ENCODE assay signal across 8 mouse cellular contexts in genomic region chr6:72882222-72882621, GRCm38 (mm10).
"Had no signal": no experiment of that assay in that cellular context is flagged by ENCODE, and none has a peak within 500 bp of the region (broad histone marks: within the 10 kb centered on the region; RNA-seq: fewer than 3 reads in every experiment).

No protein-coding gene starts in this region.

- H3K9me3 ChIP-seq: kidney, embryonic 15.5 days; limb, embryonic 15.5 days; midbrain, embryonic 12.5 days had no signal

- H3K27ac ChIP-seq: kidney, embryonic 15.5 days; midbrain, embryonic 12.5 days; stomach, postnatal 0 days had no signal

- H3K36me3 ChIP-seq: limb, embryonic 15.5 days had no signal

- H3K9ac ChIP-seq: kidney, embryonic 15.5 days; limb, embryonic 15.5 days; midbrain, embryonic 12.5 days had no signal

- H3K27me3 ChIP-seq: kidney, embryonic 15.5 days; limb, embryonic 15.5 days; midbrain, embryonic 12.5 days had no signal

- DNase-seq: kidney, adult 2 months; lung, adult 18-20 months; thymus, postnatal 4 days had no signal

- H3K4me2 ChIP-seq: kidney, embryonic 15.5 days; limb, embryonic 15.5 days; midbrain, embryonic 12.5 days had no signal

- H3K4me3 ChIP-seq: kidney, embryonic 15.5 days; limb, embryonic 15.5 days; midbrain, embryonic 12.5 days had no signal

- ATAC-seq: midbrain, embryonic 16.5 days had no signal
